Mouse (Mus musculus) urinary bladder, postnatal 14 days (tissue): Measurements from ENCODE around the gene Diras1.

Experiments used
- DNase-seq: peaks from one replicate; pipeline ENCODE4 v3.0.0; 2021; ENCODE audit warnings: low spot score

Gene Diras1

GRCm38 (mm10) chr10:80971533-80971932, 53.9 kb downstream of the Diras1 start:
- no peak for DNase-seq

DNA sequence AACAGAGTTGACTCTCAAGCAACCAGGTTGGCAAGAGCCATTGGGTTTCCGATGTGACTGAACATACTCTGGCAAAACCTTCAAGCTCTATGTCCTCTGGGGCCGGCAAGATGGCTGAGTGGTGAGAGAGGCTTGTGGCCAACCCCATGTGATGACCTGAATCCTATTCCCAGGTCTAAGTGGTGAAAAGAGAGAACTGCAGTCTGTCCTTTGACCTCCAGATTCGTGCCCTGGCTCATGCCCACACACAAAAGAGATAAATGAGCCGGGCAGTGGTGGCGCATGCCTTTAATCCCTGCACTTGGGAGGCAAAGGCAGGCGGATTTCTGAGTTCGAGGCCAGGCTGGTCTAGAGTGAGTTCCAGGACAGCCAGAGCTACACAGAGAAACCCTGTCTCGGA, 55.3 kb downstream of the Diras1 start:
- DNase-seq, result no peak
